Mouse (Mus musculus) thymus, postnatal 14 days (tissue): ENCODE data around the gene Baz2b.
A peak's percentile ranks its signal among the peaks of the same experiment; 100 is the strongest.

Experiments used
- DNase-seq: peaks from one replicate; pipeline ENCODE4 v3.0.0; 2021

The Baz2b gene

DNA sequence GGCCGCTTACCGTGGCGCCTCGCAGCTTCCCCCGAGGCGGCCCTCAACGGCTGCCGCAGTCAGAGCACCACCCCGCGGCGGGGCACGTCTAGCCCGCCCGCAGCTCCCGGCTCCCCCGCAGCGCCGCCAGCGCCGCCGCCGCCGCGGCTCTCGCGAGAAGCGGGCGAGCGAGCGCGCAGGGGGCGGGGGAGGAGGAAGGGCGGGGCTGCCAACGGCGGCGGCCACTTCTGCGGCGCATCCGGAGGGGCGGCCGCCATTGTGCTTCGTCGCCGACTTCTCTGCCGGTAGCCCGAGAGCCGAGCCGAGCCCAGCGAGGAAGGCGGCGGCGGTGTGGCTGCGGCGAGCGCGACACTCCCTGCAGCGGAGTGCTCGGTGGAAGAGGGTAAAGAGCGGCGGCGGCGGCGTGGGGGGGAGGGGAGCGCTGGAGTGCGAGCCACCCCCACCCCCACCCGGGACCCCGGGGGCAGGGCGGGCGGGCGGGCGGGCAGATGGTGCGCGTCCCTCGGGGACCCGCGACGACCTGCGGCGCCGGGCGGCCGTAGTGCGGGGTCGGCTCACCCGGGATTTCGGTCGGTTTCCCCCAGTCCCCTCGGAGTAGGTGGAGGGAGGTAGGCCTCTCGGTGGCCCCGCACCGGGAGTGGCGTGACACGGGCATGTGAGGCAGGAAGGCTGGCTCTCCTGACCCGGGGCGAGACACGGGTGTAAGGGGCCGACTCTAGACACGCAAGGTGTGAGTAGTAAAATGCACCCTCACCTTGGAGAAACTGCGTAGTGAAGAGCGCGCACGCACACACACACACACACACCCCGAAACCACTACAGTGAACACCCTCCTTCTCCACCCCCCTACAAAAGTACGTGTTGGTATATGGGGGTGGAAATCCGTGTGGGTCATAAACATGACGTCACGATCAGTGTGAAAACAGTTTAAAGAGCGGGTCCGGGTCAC is at the start of gene Baz2b, which contains the start of gene March7:
TSS of gene Baz2b (minus strand) at position 137 of the 949 bp plus-strand sequence.
TSS of gene March7 (plus strand) at position 185 of the 949 bp plus-strand sequence.
- peak; percentile 94 for DNase-seq

DNA sequence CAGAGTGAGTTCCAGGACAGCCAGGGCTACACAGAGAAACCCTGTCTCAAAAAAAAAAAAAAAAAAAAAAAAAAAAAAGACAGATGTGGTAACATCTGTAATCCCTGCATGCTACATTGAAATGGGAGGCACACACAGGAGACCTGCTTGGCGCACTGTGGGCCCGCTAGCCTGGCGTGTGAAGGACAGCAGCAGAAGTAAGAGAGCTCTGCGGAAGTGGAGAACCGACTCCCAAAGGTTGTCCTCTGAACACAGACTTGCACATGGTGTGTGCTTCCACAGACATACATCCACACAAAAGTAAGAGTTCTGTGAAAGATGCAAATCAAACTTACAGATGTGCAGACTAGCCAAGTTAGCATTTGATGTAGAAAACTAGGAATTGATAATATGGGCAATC is 49.5 kb upstream of the Baz2b start:
- DNase-seq, result no peak

DNA sequence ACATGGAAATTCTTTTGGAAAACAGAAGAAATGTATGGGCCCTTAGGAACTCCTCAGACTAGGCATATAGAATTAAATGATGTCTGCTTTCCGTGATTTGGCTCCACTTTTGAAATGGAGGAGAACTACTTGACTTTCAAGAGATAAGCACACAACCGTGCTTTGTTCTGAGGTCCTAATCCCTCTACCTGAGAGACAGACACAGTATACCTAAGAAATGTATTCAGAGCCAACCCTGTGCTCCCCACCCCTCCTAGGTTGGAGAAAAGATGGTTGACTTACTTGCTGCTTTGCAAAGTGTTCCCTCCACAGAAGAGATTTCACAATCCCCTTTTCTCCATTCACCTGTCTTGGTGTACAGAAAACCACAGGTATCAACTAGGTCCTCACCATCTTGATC is 47.1 kb upstream of the Baz2b start:
- no peak for DNase-seq

DNA sequence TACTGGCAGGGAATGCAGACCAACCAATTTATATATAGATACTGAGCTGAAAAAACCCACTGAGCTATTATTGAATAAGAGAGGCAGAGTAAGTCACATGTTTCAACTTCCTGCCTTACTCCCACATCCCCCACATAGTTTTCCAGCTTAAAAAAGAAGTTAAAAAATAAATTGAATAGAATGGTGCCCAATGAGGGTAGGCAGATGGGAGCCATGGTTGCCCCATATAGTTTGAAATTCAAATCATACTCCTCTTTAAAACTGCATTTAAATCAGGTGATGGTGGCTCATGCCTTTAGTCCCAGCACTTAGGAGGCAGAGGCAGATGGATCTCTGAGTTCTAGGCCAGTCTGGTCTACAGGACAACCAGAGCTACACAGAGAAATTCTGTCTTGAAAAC is 43.9 kb upstream of the Baz2b start:
- DNase-seq, result no peak

DNA sequence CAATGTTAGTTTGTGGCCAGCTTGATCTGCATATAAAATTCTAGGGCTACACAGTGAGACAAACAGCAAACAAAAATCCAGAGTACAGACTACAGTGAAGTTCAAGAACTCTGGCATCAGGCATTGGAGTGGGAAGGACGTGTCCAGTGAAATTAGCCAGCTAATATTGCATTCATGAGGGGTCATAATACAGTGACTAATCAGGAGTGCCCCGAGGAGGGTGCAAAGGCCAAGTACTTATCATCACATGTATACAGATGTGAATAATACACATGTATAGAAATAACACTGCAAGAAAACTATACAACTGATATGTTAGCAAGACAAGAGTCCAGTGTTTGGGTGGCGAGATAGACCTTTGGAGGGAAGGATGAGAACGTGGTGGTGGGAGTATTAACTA is 43.1 kb upstream of the Baz2b start:
- DNase-seq, result no peak

DNA sequence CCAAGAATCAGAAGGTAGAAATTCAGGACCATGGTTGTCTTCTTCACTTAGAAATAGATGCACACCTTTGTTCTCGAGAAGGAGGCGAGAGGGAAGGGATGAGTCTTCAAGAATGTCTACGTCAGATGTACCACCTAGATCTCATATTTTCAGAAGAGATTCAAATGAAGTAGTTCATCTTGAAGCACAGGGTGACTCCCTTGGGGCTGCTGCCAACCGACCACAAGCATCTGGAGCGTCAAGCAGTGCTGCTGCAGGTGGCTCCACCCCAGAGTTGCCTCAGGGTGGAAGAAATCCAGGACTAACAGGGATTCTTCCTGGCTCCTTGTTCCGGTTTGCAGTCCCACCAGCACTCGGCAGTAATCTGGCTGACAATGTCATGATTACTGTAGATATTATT is 24.9 kb upstream of the Baz2b start:
- no peak for DNase-seq

DNA sequence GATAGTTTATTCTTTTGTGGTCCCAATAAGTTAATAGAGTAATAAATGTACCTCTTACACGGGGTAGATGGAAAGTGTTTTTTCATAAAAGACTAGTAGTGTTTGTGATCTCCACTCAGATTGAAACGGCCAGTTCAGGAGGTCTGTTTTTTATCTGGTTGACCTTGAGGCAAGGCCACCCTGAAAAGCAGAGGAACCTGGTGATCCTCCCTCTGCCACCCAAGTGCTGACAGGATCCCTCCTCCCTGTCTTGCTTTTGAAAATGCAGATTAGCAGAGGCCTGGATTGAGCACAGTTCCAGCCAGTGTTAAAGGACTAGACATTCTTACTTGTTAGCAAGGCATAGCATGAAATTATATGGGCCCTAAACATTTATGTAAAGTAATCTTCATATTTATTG is 23.5 kb upstream of the Baz2b start:
- no peak for DNase-seq

DNA sequence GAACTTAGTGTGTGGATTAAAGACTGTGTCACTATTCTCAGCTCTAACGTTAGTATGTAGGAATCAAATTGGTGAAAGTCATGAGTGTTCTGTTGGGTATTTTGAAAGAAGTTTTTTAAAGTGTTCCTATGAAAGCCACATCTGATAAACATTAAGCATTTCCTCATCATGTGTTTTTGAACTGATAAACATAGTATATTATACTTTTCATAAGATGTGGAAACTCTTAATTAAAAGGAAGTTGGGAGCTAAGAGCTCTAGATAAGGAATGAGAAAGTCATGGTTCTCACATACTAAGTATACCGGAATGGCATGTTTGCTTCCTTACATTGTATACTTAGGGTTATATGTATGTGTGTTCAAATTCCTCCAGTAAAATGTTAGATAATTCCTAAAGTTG is 20.7 kb upstream of the Baz2b start:
- DNase-seq, result no peak

DNA sequence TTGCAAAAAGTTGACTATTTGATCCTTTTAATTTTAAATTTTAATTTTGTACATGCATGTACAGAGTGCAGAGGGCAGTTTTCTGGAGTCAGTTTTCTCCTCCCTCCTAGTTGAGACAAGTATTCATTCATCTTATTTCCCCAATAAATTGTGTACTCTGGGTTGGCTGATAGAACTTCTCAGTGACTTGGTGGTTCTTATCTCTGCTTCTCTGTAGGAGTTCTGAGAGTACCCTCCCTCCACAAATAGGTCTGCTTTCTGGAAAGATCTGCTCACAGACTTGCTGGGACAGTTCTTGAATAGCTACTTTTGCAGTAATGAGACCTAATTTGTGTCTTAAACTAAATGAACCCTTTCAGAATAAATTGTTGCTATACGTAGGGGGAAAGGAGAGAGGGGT is 18.8 kb upstream of the Baz2b start:
- DNase-seq, result no peak

DNA sequence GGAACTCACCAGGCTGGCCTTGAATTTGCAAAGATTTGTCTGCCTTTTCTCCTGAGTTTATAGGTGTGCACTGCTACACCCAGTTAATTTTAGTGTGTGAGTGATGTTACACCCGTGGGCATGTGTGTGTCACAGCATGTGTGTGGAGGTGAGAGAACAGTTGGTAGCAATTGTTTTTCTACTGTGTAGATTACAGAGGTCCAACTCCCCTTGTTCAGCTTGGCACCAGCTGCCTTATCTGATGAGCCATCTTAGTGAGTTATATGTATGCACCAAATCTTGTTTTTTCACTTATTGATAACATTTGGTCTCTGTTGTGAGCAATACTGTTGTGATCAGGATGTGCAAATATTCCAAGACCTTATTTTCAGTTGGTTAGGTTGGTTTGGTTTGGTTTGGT is 13.8 kb upstream of the Baz2b start:
- DNase-seq, result no peak

DNA sequence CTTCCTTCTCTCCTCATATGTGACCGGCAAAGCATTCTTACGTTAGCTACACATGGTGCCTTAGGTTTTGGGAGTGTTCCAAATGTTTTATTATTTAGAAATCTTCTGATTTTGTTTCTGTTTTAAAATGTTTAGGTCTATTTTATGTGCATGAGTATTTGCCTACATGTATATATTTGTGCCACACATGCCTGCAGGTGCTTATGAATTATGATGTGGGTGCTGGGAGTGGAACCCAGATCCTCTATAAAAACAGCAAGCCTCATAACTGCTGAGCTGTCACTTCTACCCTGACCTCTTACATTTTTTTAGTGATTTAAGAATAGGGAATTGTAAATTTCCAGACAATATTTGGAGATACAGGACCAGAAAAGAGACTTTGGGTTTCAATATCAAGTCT is 12.3 kb upstream of the Baz2b start:
- DNase-seq, result no peak

DNA sequence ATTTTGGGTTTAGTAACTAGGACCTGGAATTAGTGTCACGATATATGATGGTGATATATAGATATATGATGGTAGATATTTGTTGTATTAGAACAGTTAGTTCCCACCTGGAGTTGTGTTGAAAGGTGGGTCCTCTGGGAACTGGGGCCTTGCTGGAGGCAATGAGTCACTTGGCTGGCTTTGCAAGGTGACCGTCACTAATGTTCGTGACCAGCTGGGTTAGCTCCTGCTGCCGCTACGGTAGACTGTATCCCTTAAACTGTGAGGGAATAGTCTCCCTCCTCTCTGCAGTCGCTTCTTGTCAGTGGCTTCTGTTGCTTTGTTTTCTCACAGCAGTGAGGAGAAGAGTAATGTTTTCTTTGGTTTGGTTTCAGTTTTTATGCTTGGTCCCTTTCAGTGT is 11.6 kb upstream of the Baz2b start:
- DNase-seq, result no peak

DNA sequence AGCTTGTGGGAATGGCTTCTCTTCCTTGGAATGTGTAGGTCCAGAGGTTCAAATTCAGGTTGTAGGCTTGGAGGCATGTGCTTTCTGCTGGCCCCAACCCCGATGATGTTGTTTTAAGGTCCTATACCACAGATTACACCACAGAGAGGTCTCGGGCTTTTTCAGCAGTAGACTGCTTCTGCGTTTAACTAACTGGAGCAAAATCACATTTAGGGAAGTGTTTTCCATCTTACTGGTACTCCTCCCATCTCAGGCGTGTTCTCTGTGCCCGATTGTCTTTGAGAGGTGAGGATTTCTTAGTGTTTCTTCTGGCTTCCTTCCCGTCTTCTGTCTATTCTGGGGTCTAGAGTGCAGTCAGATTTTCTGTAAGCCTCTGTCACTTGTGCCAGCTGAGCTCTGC is 8.0 kb upstream of the Baz2b start:
- no peak for DNase-seq

DNA sequence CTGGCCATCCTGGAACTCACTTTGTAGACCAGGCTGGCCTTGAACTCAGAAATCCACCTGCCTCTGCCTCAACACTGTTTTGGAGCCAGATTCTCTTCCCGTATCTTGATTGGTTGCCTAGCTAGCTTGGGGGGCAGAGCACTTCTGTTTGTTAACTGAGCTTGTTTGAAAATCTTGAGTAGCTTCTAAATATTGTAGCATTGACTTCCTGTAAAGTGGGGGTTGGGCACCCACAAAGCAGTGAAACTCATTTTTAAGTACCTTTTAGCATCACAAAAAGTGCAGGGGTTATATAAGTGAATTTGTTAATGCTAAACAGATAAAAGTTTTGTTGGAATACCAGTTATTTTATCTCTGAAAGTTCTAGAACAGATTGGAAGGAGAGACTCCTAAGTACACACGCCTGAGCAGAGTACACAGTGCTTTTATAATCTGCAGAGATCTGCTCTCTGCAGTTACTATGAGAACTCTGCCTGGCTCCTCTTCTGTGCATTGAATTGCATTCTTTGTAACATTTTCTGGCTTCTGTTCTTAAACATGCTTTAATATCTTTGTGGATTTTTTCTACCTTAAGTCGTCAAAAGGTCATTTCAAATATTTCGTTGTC is 7.0 kb upstream of the Baz2b start:
- peak; percentile 17 for DNase-seq

DNA sequence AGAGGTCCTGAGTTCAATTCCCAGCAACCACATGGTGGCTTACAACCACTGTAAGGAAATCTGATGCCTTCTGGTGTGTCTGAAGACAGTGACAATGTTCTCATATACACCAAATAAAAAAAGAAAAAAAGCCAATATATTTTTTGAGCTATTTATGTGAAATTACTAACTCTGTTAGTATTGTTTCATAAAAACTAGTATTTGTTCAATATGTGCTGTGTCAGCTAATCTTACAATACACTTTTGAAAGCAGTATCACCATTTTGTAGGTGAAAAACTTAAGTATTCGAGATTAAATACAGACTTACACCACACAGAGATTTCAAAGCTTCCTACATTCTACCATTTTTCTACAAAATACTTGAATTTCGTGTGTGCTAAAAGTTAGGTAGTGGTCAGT is 5.0 kb upstream of the Baz2b start:
- DNase-seq, result no peak

DNA sequence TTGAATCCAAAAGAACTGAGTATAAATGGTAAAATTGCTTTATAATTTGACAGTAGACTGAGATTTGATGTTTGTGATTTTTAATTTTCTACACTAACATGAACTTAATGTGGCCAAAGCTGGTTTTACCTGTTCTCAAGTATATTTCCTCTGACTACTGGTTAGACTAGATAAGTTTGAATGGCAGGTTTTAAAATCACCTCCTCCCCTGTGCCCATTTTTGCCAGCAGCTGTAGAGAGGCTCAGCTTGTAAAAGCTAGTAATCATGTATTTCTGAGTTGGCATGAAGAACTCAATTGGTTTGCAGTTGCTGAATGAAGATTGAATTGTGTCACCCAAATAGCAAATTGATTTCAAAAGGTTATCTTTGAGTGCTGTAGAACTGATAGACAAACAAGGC is 2.8 kb upstream of the Baz2b start:
- no peak for DNase-seq

DNA sequence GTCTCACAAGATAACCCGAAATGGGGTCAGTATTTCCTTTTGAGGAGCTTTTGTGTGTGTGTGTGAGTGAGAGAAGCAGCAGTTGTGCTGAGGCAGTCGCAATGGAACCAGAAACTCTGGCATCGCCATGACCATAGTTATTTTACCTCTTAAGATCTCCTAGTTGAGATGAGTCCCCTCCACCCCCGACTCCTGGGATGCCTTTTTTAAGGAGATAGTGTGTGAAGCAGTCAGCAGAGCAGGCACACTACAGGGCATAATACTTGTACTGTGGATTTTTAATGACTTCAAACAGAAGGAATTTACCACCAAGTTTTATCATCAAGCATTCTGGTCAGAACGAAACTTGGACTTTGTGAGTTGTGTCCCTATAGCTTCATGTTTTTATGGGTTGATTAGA is 1.2 kb upstream of the Baz2b start:
- peak; percentile 19 for DNase-seq

DNA sequence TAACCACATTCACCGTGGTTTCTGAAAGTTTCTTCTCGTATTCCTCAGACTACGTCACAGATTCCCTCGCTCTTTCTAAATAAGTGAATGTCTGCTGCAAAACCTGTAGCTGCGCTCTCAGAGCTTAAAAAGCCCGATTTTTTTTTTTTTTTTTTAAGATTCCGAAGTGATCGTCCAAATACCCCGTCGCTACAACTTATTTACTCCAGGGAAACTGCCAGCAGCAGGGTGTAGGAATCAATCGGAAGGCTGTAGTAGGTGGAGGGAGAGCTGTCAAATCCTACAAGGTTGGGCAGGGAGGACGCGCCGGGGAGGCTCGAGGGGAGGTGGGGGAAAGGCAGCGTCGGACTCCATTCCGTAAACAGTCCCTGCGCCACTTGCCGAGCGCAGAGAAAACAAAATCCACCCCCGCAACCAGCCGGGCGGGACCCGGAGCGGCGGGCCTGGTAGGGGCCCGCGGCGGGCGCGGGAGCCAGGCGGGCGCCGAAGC is 472 bp downstream of the Baz2b start:
- peak; percentile 70 for DNase-seq

DNA sequence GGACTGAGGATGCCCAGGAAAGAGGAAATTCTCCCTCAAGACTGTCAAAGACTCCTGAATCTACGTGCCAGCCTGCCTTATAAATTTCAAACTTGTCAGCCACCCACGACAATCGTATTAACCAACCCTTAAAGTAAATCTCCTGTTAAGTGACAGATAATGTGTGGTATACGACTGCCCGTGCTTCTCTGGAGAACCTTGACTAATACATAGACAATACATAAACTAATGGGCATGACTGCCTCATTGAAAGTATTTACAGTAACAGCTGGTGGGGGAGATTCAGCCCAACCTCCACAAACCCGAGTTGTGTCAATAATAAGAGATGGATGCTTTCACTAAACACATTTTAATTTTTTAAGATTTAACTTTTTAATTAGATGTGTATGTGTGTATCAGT is 3.8 kb downstream of the Baz2b start:
- DNase-seq, result no peak

DNA sequence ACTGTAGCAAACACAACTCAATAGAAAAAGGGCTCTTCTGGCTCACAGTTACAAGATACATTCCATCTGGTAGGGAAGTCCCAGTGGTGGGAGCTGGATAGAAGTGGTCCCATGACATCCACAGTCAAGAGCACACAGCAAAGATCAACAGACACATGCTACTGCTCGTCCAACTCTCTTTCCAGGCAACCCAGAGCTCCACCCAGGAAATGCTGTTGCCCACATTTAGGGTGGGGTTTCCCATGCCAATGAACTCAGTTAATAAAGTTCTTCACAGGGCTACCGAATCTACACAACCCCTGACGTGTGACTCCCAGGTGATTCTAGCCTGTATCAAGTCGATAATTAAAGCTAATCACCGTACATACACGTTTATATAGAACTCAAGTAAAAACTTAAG is 5.5 kb downstream of the Baz2b start:
- no peak for DNase-seq

DNA sequence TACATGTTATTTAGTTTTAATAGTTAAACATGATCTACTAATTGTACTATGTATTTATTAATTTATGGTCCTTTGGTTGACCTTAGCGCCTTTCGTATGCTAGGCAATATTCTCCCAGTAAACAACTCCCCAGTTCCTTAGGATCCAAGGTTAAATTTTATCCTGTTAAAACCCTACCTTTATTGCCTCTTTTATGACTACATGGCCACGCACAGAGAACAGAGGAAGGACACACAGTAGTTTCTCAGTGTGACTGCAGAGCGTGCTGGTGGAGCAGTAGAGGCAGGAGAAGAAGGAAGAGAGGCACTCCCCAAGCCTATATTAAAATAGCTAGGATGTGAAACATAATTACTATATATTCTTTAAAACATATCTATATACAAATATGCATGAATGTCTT is 5.9 kb downstream of the Baz2b start:
- no peak for DNase-seq

DNA sequence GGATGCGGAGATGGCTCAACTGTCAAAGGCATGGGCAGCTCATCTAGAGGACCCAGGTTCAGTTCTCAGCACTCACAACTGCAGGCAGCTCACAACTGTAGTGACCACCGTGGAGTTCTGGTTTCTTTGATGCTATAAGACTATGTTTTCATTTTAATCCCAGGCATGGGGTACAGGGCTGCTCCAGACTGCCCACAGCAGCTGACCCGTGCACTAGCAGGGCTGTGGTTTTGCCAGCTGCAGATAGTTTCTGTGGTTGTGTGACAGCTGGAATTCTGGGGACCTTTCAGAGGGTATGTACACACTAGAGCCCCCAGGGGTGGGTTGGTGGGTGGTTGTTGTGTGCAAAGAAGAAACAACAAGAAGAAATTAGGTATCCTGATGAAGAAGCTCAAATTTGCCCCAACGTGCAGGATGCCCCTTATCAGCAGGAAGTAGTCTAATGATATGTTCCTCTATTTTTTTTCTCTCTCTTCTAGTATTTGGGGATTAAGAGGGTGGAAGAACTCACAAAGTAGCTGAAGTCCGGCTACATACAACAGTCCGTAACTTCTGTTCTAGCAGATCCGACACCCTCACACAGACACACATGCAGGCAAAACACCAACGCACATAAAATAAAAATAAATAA is 6.6 kb downstream of the Baz2b start:
- no peak for DNase-seq

DNA sequence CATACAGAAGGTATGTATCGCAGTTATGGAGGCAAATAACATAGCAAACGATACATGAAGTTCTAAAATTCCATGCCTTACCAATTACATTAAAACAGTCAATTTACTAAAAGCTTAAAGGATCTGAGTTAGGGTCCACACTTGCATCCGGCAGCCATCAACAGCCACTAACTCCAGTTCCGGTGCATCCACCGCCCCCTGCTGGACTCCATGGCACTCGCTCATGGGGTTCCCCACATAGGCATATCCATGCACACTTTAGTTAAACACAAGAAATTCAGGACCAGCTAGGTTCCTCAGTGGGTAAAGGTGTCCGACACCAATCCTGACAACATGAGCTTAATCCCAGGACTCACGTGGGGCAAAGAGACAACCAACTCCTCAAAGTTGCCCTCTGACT is 9.0 kb downstream of the Baz2b start:
- DNase-seq, result peak; percentile 76

DNA sequence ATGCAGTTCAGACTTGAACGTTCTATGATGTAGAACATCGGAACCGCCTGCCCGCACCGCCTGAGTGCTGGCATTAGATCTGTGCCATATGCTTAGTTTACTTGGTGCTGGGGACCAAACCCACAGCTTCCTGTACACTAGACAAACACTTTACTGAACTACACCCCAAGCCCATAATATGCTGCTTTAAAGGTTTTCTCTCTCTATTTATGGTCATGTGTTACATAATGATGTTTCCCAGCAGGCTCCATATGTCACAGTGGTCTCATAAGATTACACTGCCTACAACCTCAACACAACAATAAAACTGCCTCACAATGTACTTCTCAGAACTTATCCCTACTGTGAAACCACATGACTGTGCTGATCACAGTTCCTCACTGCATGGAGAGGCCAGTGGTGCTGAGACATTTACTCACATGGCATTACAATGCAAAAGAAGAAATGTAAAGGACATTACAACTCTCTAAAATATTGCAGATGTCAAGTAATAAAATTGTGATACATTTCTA is 9.5 kb downstream of the Baz2b start:
- no peak for DNase-seq
